ENCODE assay signal across 17 mouse cellular contexts in the genomic region with DNA sequence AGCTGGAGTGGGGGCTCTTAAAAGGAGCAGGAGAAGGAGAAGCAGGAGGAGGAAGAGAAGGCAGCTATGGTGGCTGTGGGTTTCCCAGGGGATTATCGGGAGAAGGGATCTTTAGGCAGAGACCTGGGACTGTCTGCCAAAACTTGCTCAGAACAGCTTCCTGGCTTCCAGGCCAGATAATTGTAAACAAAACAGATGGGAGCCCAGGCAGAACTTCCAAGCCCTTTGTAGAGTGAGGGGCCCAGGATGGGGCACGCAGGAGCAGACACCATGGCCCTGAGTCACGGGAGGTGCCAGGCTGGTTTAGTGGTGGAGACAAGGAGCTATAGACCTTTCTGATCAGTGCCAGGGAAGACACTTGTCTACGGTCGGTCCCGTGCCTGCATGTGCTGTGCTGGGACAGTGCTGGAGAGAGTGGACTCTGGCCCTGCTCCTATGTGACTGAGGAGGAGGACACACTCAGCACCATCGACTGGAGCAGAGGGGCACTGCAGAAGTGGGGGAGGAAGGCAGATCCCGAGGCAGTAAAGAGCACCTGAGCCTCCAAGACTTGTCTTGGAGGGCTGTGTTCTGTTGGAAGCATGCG. TPM values are rescaled to one million over a fixed set of nuclear protein-coding genes. Genes with fewer than 3 reads are reported as not detected.
DNase-seq lines count a peak whose midpoint lies in the region; ATAC-seq lines count a peak whose summit lies in the region.
"Had no signal": no experiment of that assay in that cellular context is flagged by ENCODE, and none has a peak within 500 bp of the region (broad histone marks: within the 10 kb centered on the region; RNA-seq: fewer than 3 reads in every experiment).

No protein-coding gene starts in this region.

- WGBS in heart, embryonic 10.5 days = 55% methylated on average over 9 of the region's 9 CpGs
- 72% methylated on average over 9 of the region's 9 CpGs for WGBS in midbrain, embryonic 13.5 days
- WGBS in midbrain, embryonic 14.5 days = 69% methylated on average over 9 of the region's 9 CpGs
- WGBS in lung, embryonic 15.5 days = 32% methylated on average over 9 of the region's 9 CpGs

- intact Hi-C loops in heart, postnatal 36 days (cut with DNase I) = no loop called here

- no peak for DNase-seq in heart, embryonic 10.5 days (ENCODE audit: low spot score)
- no peak for DNase-seq in heart, postnatal 36 days
- no peak for DNase-seq in midbrain, embryonic 14.5 days
- no peak for DNase-seq in ovary, adult 18-20 months (ENCODE audit: low spot score)
- DNase-seq in spleen, postnatal 36 days (ENCODE audit: low spot score in 2 of 2) = no peak
- DNase-seq: cerebellum, adult 9-10 months; embryo, embryonic 11 days; gastrocnemius, postnatal 14 days; heart, postnatal 10 days; kidney, adult 11 months had no signal

- H3K4me3 ChIP-seq in heart, embryonic 10.5 days = no peak overlapping the region
- H3K4me3 ChIP-seq in midbrain, embryonic 13.5 days (replicated peaks) = no peak overlapping the region
- H3K4me3 ChIP-seq in midbrain, embryonic 14.5 days (replicated peaks; ENCODE audit: low read depth, low read length) = no peak overlapping the region
- H3K4me3 ChIP-seq in lung, embryonic 15.5 days = no peak overlapping the region
- H3K4me3 ChIP-seq: liver, embryonic 15.5 days; midbrain, embryonic 15.5 days; neural tube, embryonic 13.5 days had no signal

- H3K9ac ChIP-seq in midbrain, embryonic 13.5 days (replicated peaks) = no peak overlapping the region
- no peak overlapping the region for H3K9ac ChIP-seq in midbrain, embryonic 14.5 days (replicated peaks; ENCODE audit: low read length)
- H3K9ac ChIP-seq in lung, embryonic 15.5 days = no peak overlapping the region
- H3K9ac ChIP-seq: liver, embryonic 15.5 days; midbrain, embryonic 15.5 days; neural tube, embryonic 13.5 days had no signal

- no peak overlapping the region for H3K4me2 ChIP-seq in midbrain, embryonic 13.5 days (replicated peaks)
- no peak overlapping the region for H3K4me2 ChIP-seq in midbrain, embryonic 14.5 days (ENCODE audit: low read length)
- no peak overlapping the region; the same call in 1 of the 2 replicates for H3K4me2 ChIP-seq in lung, embryonic 15.5 days
- H3K4me2 ChIP-seq: liver, embryonic 15.5 days; midbrain, embryonic 15.5 days; neural tube, embryonic 13.5 days had no signal

- H3K27me3 ChIP-seq in heart, embryonic 10.5 days (ENCODE audit: insufficient read depth, poor library complexity, severe bottlenecking) = peaks cover 5% of the 10 kb centered on the region; the same call in 1 of the 2 replicates
- H3K27me3 ChIP-seq in midbrain, embryonic 13.5 days = no peaks in the 10 kb centered on the region
- H3K27me3 ChIP-seq in midbrain, embryonic 14.5 days (ENCODE audit: control insufficient read depth, insufficient read depth, low read length) = no peaks in the 10 kb centered on the region
- no peaks in the 10 kb centered on the region for H3K27me3 ChIP-seq in lung, embryonic 15.5 days
- H3K27me3 ChIP-seq: liver, embryonic 15.5 days; midbrain, embryonic 15.5 days; neural tube, embryonic 13.5 days had no signal

- peaks cover 31% of the 10 kb centered on the region for H3K4me1 ChIP-seq in heart, embryonic 10.5 days
- H3K4me1 ChIP-seq in midbrain, embryonic 13.5 days (replicated peaks) = peaks cover 11% of the 10 kb centered on the region
- H3K4me1 ChIP-seq in midbrain, embryonic 14.5 days (ENCODE audit: control insufficient read depth, insufficient read depth, low read length) = 0 out of 2 replicates have a peak, but pooled peaks cover 4% of the 10 kb centered on the region
- peaks cover 16% of the 10 kb centered on the region for H3K4me1 ChIP-seq in lung, embryonic 15.5 days
- H3K4me1 ChIP-seq: liver, embryonic 15.5 days; midbrain, embryonic 15.5 days had no signal

- peak overlapping the region; percentile 43; the same call in 1 of the 2 replicates for H3K27ac ChIP-seq in heart, embryonic 10.5 days
- H3K27ac ChIP-seq in midbrain, embryonic 13.5 days = no peak overlapping the region
- H3K27ac ChIP-seq in midbrain, embryonic 14.5 days (replicated peaks; ENCODE audit: low read depth, low read length) = no peak overlapping the region
- peak overlapping the region; percentile 23; the same call in 1 of the 2 replicates for H3K27ac ChIP-seq in lung, embryonic 15.5 days
- H3K27ac ChIP-seq: liver, embryonic 15.5 days; midbrain, embryonic 15.5 days; neural tube, embryonic 13.5 days had no signal

- H3K36me3 ChIP-seq in heart, embryonic 10.5 days = no peaks in the 10 kb centered on the region
- no peaks in the 10 kb centered on the region for H3K36me3 ChIP-seq in midbrain, embryonic 13.5 days
- no peaks in the 10 kb centered on the region for H3K36me3 ChIP-seq in midbrain, embryonic 14.5 days (ENCODE audit: control insufficient read depth, insufficient read depth, low read length)
- H3K36me3 ChIP-seq in lung, embryonic 15.5 days = no peaks in the 10 kb centered on the region
- H3K36me3 ChIP-seq: liver, embryonic 15.5 days; midbrain, embryonic 15.5 days; neural tube, embryonic 13.5 days had no signal

- peak; percentile 53 for ATAC-seq in midbrain, embryonic 13.5 days
- ATAC-seq in midbrain, embryonic 14.5 days (ENCODE audit: low FRiP score, low TSS enrichment) = no peak
- ATAC-seq in lung, embryonic 15.5 days (ENCODE audit: borderline replicate concordance, extremely low read depth, low FRiP score, low TSS enrichment) = peak; percentile 53
- no peak for ATAC-seq in granulocyte monocyte progenitor cell, adult 5-6 weeks (replicated peaks; ENCODE audit: poor library complexity, severe bottlenecking)
- ATAC-seq: CD4-positive, CD25-positive, alpha-beta regulatory T cell, adult 4 months; midbrain, embryonic 15.5 days had no signal

- H3K9me3 ChIP-seq in heart, embryonic 10.5 days = no peaks in the 10 kb centered on the region
- H3K9me3 ChIP-seq in midbrain, embryonic 13.5 days = no peaks in the 10 kb centered on the region
- no peaks in the 10 kb centered on the region for H3K9me3 ChIP-seq in midbrain, embryonic 14.5 days (ENCODE audit: control insufficient read depth, low read length)
- H3K9me3 ChIP-seq in lung, embryonic 15.5 days = no peaks in the 10 kb centered on the region
- H3K9me3 ChIP-seq: liver, embryonic 15.5 days; midbrain, embryonic 15.5 days; neural tube, embryonic 13.5 days had no signal

RNA-seq across cellular contexts. Expression of a gene that starts 43.4 kb away (rescaled TPM):
- 0.46 and 0.60 TPM in 2 replicates for polyA plus RNA-seq in heart, embryonic 10.5 days (2016; fragmentation: Nextera tagmentation; extraction: Ambion mirVana)
- not detected for total RNA-seq in heart, postnatal 36 days (2021)
- polyA plus RNA-seq in midbrain, embryonic 13.5 days (2015; fragmentation: Nextera tagmentation; extraction: Ambion mirVana) = not detected in 2 replicates
- 0.18 TPM in 1 of 2 replicates, not detected in the other for polyA plus RNA-seq in midbrain, embryonic 14.5 days (2014; fragmentation: Nextera tagmentation; extraction: Ambion mirVana)
- polyA plus RNA-seq in lung, embryonic 15.5 days (2015; fragmentation: Nextera tagmentation; extraction: Ambion mirVana) = 0.76 and 1.0 TPM in 2 replicates
- not detected in 2 replicates for total RNA-seq in granulocyte monocyte progenitor cell, adult 5-6 weeks (2014; fragmentation: Nextera tagmentation)
- total RNA-seq in granulocyte monocyte progenitor cell, adult 5-6 weeks (2017) = not detected in 2 replicates
- total RNA-seq: gastrocnemius, postnatal 14 days; heart, postnatal 10 days had no signal
- polyA plus RNA-seq: CD4-positive, CD25-positive, alpha-beta regulatory T cell, adult 4 months; liver, embryonic 15.5 days had no signal

Comparison
In these comparisons a context has a peak if more than half of its experiments do, and no peak if none do; other contexts are left out.
1. ATAC-seq: peak in midbrain, embryonic 13.5 days (single experiment) and lung, embryonic 15.5 days (single experiment); none in midbrain, embryonic 14.5 days (single experiment) and granulocyte monocyte progenitor cell, adult 5-6 weeks (single experiment).
2. H3K27ac ChIP-seq: peak in heart, embryonic 10.5 days (single experiment) and lung, embryonic 15.5 days (single experiment); none in midbrain, embryonic 13.5 days (single experiment) and midbrain, embryonic 14.5 days (single experiment).